Mouse (Mus musculus): ENCODE data around the gene Mthfd1l.

- TF ChIP-seq POLR2A (IDR thresholded peaks at IDR 0.05; ENCODE audit: low read depth, low read length) = no peak
- TF ChIP-seq CTCF (IDR thresholded peaks at IDR 0.05; ENCODE audit: extremely low read depth, insufficient read depth, insufficient read length, insufficient replicate concordance) = no peak
These were observed 146.4 kb downstream of the Mthfd1l start for GRCm38 (mm10) chr10:4119287-4119686.
